14 mouse cellular contexts compared by ENCODE assay signal in genomic region chr19:6546096-6546495, GRCm38 (mm10). TPM values are rescaled to one million over a fixed set of nuclear protein-coding genes. Genes with fewer than 3 reads are reported as not detected.
DNase-seq lines count a peak whose midpoint lies in the region; ATAC-seq and TF ChIP-seq lines count a peak whose summit lies in the region.
"Had no signal": no experiment of that assay in that cellular context is flagged by ENCODE, and none has a peak within 500 bp of the region (broad histone marks: within the 10 kb centered on the region; RNA-seq: fewer than 3 reads in every experiment).

No protein-coding gene starts in this region.

- H3K36me3 ChIP-seq in heart, embryonic 10.5 days: no peaks in the 10 kb centered on the region
- H3K36me3 ChIP-seq in midbrain, postnatal 0 days (ENCODE audit: insufficient read depth, low read length): no peaks in the 10 kb centered on the region
- H3K36me3 ChIP-seq in midbrain, embryonic 13.5 days: no peaks in the 10 kb centered on the region
- no peaks in the 10 kb centered on the region for H3K36me3 ChIP-seq in limb, embryonic 10.5 days

- no peak overlapping the region for H3K4me2 ChIP-seq in midbrain, postnatal 0 days (ENCODE audit: low read depth, low read length, poor library complexity, severe bottlenecking)
- no peak overlapping the region for H3K4me2 ChIP-seq in midbrain, embryonic 13.5 days (replicated peaks)
- H3K4me2 ChIP-seq: lung, embryonic 14.5 days had no signal

- H3K27me3 ChIP-seq in heart, embryonic 10.5 days (ENCODE audit: insufficient read depth, poor library complexity, severe bottlenecking): peaks cover 28% of the 10 kb centered on the region
- no peaks in the 10 kb centered on the region for H3K27me3 ChIP-seq in midbrain, postnatal 0 days (ENCODE audit: insufficient read depth, low read length)
- H3K27me3 ChIP-seq in midbrain, embryonic 13.5 days: no peaks in the 10 kb centered on the region
- peaks cover 14% of the 10 kb centered on the region; the same call in 1 of the 2 replicates for H3K27me3 ChIP-seq in limb, embryonic 10.5 days (ENCODE audit: low read depth, poor library complexity, severe bottlenecking)
- H3K27me3 ChIP-seq: CH12.LX had no signal

- no peak for TF ChIP-seq CTCF in midbrain, postnatal 0 days (IDR thresholded peaks at IDR 0.05)

- H3K9me3 ChIP-seq in heart, embryonic 10.5 days: no peaks in the 10 kb centered on the region
- H3K9me3 ChIP-seq in midbrain, postnatal 0 days (ENCODE audit: low read length): no peaks in the 10 kb centered on the region
- no peaks in the 10 kb centered on the region for H3K9me3 ChIP-seq in midbrain, embryonic 13.5 days
- H3K9me3 ChIP-seq in limb, embryonic 10.5 days (replicated peaks): no peaks in the 10 kb centered on the region

- peak; percentile 63 to 75 for DNase-seq in heart, adult 18-20 months
- DNase-seq in heart, embryonic 10.5 days (ENCODE audit: low spot score): no peak
- peak; percentile 75 for DNase-seq in midbrain, postnatal 0 days (ENCODE audit: low spot score)
- peak; percentile 91 to 93 for DNase-seq in cerebellum, adult 18-20 months
- peak; percentile 75 for DNase-seq in kidney, postnatal 10 days
- no peak for DNase-seq in limb, embryonic 10.5 days (ENCODE audit: low spot score)
- DNase-seq: lung, embryonic 14.5 days had no signal

- no peak overlapping the region for H3K4me3 ChIP-seq in heart, embryonic 10.5 days
- no peak overlapping the region for H3K4me3 ChIP-seq in midbrain, postnatal 0 days (ENCODE audit: low read depth, low read length)
- no peak overlapping the region for H3K4me3 ChIP-seq in midbrain, embryonic 13.5 days (replicated peaks)
- H3K4me3 ChIP-seq in limb, embryonic 10.5 days: no peak overlapping the region
- H3K4me3 ChIP-seq: myocyte had no signal

- no peak overlapping the region for H3K27ac ChIP-seq in heart, embryonic 10.5 days
- H3K27ac ChIP-seq in midbrain, postnatal 0 days (ENCODE audit: low read depth, low read length): no peak overlapping the region
- no peak overlapping the region for H3K27ac ChIP-seq in midbrain, embryonic 13.5 days
- H3K27ac ChIP-seq in limb, embryonic 10.5 days: no peak overlapping the region

- peaks cover 6% of the 10 kb centered on the region; the same call in 1 of the 2 replicates for H3K4me1 ChIP-seq in heart, embryonic 10.5 days
- H3K4me1 ChIP-seq in midbrain, postnatal 0 days (ENCODE audit: insufficient read depth, low read length): no peaks in the 10 kb centered on the region
- H3K4me1 ChIP-seq in midbrain, embryonic 13.5 days (replicated peaks): peaks cover 11% of the 10 kb centered on the region
- H3K4me1 ChIP-seq in limb, embryonic 10.5 days: no peaks in the 10 kb centered on the region

- 76% methylated on average over 1 of the region's 1 CpGs for WGBS in heart, embryonic 10.5 days
- WGBS in midbrain, postnatal 0 days: 62% methylated on average over 1 of the region's 1 CpGs
- WGBS in midbrain, embryonic 13.5 days: 85% methylated on average over 1 of the region's 1 CpGs
- 83% methylated on average over 1 of the region's 1 CpGs for WGBS in limb, embryonic 10.5 days

- no peak for ATAC-seq in midbrain, postnatal 0 days (ENCODE audit: low FRiP score)
- no peak for ATAC-seq in midbrain, embryonic 13.5 days
- no peak for ATAC-seq in inflammation-experienced regulatory T-cells, adult 6 months

- H3K9ac ChIP-seq in midbrain, postnatal 0 days (replicated peaks; ENCODE audit: low read length, poor library complexity, severe bottlenecking): no peak overlapping the region
- no peak overlapping the region for H3K9ac ChIP-seq in midbrain, embryonic 13.5 days (replicated peaks)
- H3K9ac ChIP-seq: lung, embryonic 14.5 days had no signal

RNA-seq across cellular contexts. Expression of gene Slc22a12, which starts 3.3 kb away (rescaled TPM):
- total RNA-seq in heart, adult 18-20 months (2021): under 1 TPM in 1 of 2 experiments, not detected in 1; 0.22 TPM
- polyA plus RNA-seq in heart, embryonic 10.5 days (2016; fragmentation: Nextera tagmentation; extraction: Ambion mirVana): not detected in 2 replicates
- 0.71 TPM in 1 of 2 replicates, not detected in the other for total RNA-seq in midbrain, postnatal 0 days (2014; rRNA removed)
- polyA plus RNA-seq in midbrain, postnatal 0 days (2015; fragmentation: Nextera tagmentation; extraction: Ambion mirVana): 0.45 and 0.57 TPM in 2 replicates
- polyA plus RNA-seq in midbrain, embryonic 13.5 days (2015; fragmentation: Nextera tagmentation; extraction: Ambion mirVana): 0.19 TPM in 1 of 2 replicates, not detected in the other
- not detected for polyA plus RNA-seq in inflammation-experienced regulatory T-cells, adult 6 months (2017; shearing (Covaris generic))
- polyA plus RNA-seq in limb, embryonic 10.5 days (2016; fragmentation: Nextera tagmentation; extraction: Ambion mirVana): not detected in 2 replicates
- total RNA-seq: granulocyte monocyte progenitor cell, adult 5-6 weeks had no signal
- polyA plus RNA-seq: embryonic facial prominence, embryonic 14.5 days; lung, embryonic 14.5 days; myocyte; thymus, postnatal 0 days had no signal

Comparison
In these comparisons a context has a peak if more than half of its experiments do, and no peak if none do; other contexts are left out.
1. DNase-seq: peak in heart, adult 18-20 months (2 of 2), midbrain, postnatal 0 days (single experiment), cerebellum, adult 18-20 months (2 of 2) and kidney, postnatal 10 days (single experiment); none in heart, embryonic 10.5 days (single experiment) and limb, embryonic 10.5 days (single experiment).